Mouse (Mus musculus) CD4-positive, CD25-positive, alpha-beta regulatory T cell, adult 2 months (primary cell): ENCODE results near the gene Mpo.
A peak's percentile ranks its signal among the peaks of the same experiment; 100 is the strongest.

Experiments used
- DNase-seq: peaks from one replicate; pipeline ENCODE4 v3.0.0-alpha.2; 2012; ENCODE audit warnings: low read depth, low spot score

Mpo gene

DNA sequence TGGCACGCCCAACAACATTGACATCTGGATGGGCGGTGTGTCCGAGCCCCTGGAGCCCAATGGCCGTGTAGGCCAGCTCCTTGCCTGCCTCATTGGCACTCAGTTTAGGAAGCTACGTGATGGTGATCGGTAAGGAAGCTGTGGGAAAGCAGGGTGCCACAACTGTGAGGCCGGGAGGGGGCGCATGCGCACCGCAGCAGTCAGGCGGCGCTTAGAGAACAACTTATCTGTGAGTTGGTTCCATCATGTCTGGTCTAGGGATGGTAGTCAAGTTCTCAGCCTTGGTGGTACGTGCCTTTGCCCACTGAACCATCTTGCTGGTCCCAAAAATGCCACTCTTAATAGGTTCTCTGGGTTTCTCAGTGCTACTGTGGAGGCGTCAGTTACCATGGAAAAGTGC, 9.2 kb downstream of the Mpo start:
- DNase-seq, result peak; percentile 56

DNA sequence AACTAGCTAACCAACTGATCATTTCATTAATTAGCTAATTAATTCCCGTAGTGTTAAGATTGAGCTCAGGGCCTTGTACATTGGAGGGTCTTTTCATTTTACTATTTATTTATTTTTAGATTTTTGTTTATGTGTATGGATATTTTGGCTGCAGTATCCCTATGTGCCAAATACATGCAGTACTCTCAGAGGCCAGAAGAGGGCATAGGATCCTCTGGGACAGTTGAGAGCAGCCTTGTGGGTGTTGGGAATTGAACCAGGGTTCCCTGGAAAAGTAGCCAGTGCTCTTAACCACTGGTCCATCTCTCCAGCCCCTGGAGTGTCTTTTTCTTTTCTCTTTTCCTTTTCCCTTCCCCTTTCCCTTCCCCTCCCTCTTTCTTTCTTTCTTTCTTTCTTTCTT, 12.1 kb downstream of the Mpo start:
- DNase-seq, result peak; percentile 73

DNA sequence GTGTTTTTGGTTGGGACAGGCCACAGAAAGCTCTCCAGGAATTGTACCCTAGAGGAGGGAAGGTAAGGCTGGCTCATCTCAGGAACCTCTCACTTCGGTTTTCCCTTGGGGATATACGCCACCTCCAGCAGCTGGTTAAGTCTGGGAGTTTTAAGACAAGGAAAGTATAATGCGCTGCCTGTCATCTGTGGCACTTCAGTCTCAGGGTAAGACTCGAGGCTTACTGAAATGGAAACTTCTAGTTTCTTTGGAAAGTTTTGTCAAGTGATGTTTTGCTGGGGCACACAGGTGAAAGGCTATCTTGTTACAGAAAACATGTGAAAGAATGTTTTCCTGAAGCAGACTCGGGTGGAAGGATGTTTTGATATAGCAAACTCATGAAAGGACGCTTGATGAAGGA, 14.1 kb downstream of the Mpo start:
- DNase-seq, result no peak

DNA sequence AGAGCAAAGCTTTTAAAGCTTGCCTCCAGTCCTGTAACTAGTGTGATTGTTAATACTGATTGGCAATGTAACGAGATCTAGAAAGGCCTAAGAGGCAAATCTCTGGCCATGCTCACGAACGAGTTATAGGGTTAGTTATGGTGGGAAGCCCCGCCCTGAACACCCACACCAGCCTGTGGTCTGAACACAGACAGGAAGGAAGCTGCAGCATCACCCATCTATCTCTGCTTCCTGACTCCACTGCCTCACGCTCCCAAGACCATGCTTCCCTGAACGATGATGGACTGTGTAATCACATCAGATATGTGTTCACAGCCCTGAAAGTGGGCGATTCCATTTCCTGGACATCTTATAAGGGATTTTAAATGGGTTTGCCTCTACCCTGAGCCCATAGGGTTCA, 14.9 kb downstream of the Mpo start:
- DNase-seq, result peak; percentile 74

GRCm38 (mm10) chr11:87811396-87811795, 18.0 kb downstream of the Mpo start:
- no peak for DNase-seq

GRCm38 (mm10) chr11:87814831-87815230, 21.4 kb downstream of the Mpo start:
- DNase-seq, result no peak

DNA sequence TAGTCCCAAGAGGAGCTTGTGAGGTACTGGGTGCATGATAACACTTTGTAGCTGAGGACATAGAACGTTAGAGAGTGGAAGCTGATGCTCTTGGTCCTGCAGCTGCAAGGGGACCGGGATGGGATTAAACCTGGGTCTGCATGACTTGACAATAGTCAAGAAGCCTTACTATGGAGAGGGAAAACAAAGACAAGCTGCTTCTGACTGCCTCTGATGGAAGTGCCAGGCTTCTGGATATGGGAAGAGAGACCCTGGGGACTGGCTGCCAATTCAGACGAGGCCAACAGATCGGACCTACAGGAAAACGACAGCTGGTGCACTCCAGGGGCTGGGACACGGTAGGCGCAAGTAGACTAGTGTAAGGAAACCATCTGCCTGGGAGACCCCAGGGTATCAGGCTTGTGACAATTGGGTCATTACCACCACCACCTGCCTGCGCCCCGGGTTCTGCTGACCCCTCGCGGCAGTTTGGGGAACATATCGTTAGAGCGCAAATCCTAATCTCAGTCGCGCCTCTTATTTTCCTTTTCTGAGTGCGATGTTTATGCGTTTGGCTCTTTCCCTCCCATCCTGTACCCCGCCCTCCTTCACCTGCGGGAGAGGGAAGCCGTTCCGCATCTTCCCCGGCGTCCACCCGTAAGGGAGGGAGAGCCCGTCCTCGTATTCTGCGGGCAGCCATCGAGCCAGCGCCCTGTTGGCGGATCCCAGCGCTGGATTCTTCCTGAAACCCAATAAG, 23.5 kb downstream of the Mpo start:
- DNase-seq, result peak; percentile 70

DNA sequence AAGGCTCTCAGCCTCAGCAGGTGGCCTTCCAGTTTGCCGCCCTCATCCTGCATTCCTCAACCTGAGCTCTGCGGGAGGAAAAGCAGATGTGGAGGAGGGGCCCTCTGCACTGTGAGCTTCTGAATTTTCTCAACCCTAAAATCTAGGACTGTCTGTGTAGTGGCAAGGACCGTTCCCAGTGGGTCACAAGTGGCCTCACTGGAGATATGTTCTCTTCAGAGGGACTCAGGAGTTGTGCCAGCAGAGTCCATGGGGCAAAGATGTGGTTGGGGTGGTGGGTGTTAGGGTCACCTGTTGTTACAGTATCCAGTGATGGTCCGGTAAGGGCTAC, 24.0 kb downstream of the Mpo start:
- DNase-seq, result no peak

GRCm38 (mm10) chr11:87821502-87821901, 28.1 kb downstream of the Mpo start:
- no peak for DNase-seq

GRCm38 (mm10) chr11:87828239-87828900, 35.0 kb downstream of the Mpo start, which contains the start of gene Lpo:
Gene Lpo (minus strand): TSS chr11:87828289.
- no peak for DNase-seq

DNA sequence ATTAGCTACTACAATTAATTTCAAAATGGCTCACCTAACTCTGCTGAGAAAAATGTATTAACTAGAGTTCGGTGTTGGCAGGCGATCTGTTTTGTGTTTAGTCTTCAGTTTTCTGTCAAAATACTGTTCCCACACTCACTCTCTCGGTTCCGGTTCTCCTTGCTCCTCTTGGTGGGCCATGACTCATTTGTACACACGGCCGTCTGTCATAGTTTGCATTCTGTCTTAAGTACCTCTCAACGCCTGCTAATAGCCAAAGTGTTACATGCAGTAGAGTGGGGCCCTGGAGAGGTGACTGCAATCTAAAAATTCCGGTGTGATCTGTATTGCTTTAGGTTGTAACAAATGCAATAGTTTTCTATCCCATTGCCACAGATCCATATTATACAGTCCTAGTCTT, 47.3 kb downstream of the Mpo start:
- DNase-seq, result no peak

DNA sequence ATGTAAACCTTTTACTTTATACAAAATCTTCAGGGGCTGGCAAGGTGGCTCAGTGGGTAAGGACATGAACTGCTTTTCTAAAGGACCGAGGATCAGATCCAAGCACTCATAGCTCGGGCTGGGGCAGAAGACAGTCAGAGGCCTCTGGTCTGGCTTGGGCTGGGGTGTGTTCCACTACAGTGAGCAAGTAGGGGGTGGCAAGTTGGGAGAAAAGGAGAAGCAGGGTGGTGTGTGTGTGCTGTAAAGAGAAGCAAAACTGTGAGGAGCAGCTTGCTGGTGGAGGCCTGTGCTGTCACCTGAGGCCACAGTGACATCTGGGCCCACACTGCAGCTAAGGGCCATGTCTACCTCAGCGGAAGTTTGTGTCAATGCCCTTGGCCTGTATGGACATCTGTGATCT, 48.1 kb downstream of the Mpo start:
- DNase-seq, result no peak

DNA sequence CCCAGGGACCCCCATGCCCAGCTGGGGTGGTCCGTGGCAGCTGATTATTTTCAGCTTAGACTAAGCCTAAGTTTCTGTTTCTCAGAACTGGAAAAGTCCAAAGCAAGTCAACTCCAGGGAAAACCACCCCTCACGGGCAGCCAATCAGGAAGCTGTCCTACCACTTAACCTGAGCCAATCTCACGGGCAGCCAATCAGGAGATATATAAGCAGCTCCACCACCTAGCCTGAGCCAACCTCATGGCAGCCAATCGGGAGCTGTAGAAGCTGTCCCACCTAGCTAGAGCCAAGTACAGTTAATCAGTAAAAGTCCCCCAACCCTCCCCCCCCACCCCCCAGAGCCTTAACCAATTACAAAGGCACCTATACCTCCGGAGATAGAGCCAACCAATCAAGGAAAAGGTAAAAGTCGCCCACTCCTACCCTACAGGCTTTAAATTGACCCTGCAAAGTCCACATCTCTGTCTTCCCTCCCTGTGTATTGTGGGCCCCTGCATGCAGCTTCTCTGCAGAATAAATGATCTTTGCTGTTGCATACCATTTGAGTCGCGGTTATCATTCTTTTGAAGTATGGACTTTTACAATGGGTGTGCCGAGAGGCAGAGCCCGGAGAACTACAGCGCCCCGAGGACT, 53.7 kb downstream of the Mpo start:
- no peak for DNase-seq

- no peak for DNase-seq
Observed at GRCm38 (mm10) chr11:87847884-87848283, 54.5 kb downstream of the Mpo start.

DNA sequence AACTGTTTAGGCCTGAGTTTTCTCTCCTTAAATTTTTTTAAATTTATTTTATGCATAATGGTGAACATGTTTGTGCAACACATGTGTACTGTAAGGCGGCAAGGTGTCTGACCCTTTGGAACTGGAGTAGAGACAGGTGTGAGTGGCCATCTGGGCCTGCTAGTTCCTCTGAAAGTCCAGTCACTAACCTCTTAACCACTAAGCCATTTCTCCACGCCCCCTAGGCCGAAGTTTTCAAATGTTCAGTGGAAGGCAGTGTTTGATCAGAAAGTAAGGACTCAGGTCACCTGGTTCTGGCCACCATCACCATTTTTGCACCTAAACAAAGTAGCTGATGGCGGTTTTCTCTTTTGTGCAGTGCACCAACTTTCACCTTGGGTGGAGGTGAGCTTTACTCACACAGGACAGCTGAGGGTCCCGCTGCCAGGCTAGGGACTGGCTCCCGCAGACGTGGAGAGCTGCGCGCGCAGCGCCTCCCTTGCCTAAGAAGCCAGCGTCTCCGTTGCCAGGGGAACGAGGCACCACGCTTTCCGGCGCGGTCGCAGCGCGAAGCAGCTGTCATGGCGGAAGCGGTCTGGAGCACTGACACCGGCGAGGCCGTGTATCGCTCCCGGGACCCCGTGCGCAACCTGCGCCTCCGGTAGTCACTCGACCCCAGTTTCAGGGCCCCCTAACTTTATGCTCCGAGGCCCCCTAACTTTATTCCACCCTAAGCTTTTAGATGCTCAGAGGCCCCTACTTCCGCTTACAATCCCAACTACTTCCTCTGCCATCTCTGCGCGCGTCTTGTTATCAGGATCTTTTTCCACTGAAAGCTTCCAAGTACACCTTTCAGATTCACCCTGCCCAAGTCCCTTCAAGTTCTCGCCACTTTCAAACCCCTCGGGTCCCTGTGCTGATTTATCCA, 59.6 kb downstream of the Mpo start, which contains the start of gene Mks1:
Gene Mks1, plus strand, starts transcription at position 526 of the 907 bp plus-strand sequence.
- peak; percentile 98 for DNase-seq

GRCm38 (mm10) chr11:87853597-87853954, 60.2 kb downstream of the Mpo start:
- DNase-seq, result peak; percentile 25
